Mouse (Mus musculus) thymus, adult 2 months (tissue): ENCODE measurements around the gene Col28a1.

ENCODE experiments used
- CTCF ChIP-seq: fragments of 200-500 bp; IDR thresholded peaks from 2 replicates; pipeline ENCODE4 v1.5.1; 2012; ENCODE audit warnings: mild to moderate bottlenecking, control low read depth, low read length, moderate library complexity, borderline replicate concordance; ENCODE audit not compliant: control insufficient read depth, poor library complexity, insufficient read depth; ENCODE audit errors: extremely low read depth
- POLR2A ChIP-seq: fragments of 200-500 bp; IDR thresholded peaks from 2 replicates; pipeline ENCODE4 v1.6.1; 2012; ENCODE audit warnings: mild to moderate bottlenecking, low read length, control low read depth, moderate library complexity; ENCODE audit not compliant: control insufficient read depth, poor library complexity, insufficient read depth; ENCODE audit errors: extremely low read depth

DNA sequence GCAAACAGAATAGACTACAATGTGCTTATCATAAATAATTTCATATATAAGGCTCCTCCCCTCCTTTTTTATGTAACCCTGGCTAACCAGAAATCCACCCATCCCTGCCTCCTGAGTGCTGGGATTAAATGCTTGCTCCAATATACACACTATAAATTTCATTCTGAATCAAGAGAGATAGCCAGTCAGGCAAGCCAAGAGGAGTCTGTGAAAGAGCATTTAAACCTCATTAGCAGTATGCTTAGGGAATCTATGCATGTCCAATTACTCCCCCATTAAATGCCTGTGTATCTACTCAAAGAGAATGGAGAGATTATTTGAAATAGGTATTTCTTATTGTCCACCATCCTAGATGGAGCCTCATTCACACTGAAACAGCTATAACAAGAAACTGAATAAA, 240.6 kb downstream of the Col28a1 start:
- TF ChIP-seq POLR2A (no peak), CTCF (no peak)
